Mouse (Mus musculus) gastrocnemius, postnatal 4 days (tissue): Measurements from ENCODE around the gene Robo2. TPM values are rescaled to one million over a fixed set of nuclear protein-coding genes. Genes with fewer than 3 reads are reported as not detected.
"Not testable (repeated sequence)": the region's sequence is repeated elsewhere in the genome, so short reads cannot be mapped to it uniquely, and the experiment has no call there.

Experiments
- DNase-seq, 2 experiments: peaks; one replicate each; pipeline ENCODE4 v3.0.0; 2021 to 2022; ENCODE audit warnings: low spot score in 2 of 2, mixed read lengths in 2 of 2
- total RNA-seq, 2 experiments: library from RNA; stranded (reverse); gene quantifications; 2 replicates each; pipeline ENCODE4 v1.2.3; 2021

Robo2 gene
- total RNA-seq, 2 experiments from 2014 or later = 15.6 to 15.7 TPM

- DNase-seq = no peak
Observed at GRCm38 (mm10) chr16:74089951-74090350, 321.7 kb downstream of the Robo2 start.

GRCm38 (mm10) chr16:74084188-74084587 lies 327.4 kb downstream of the Robo2 start:
- no peak for DNase-seq

- no peak for DNase-seq
Observed at GRCm38 (mm10) chr16:74072671-74073070, 339.0 kb downstream of the Robo2 start.

GRCm38 (mm10) chr16:74070628-74071027 lies 341.0 kb downstream of the Robo2 start:
- DNase-seq = no peak

- no peak for DNase-seq
Observed at GRCm38 (mm10) chr16:74065958-74066357, 345.7 kb downstream of the Robo2 start.

- no peak for DNase-seq
Observed at GRCm38 (mm10) chr16:74061951-74062350, 349.7 kb downstream of the Robo2 start.

GRCm38 (mm10) chr16:74061479-74061878 lies 350.1 kb downstream of the Robo2 start:
- DNase-seq = no peak

- no peak for DNase-seq
Observed at GRCm38 (mm10) chr16:74056886-74057285, 354.7 kb downstream of the Robo2 start.

GRCm38 (mm10) chr16:74056210-74056609 lies 355.4 kb downstream of the Robo2 start:
- DNase-seq = no peak

- peak; percentile 22 to 65 for DNase-seq
Observed at GRCm38 (mm10) chr16:74055061-74055751, 356.4 kb downstream of the Robo2 start.

- DNase-seq = no peak
Observed at GRCm38 (mm10) chr16:74049467-74049866, 362.2 kb downstream of the Robo2 start.

- no peak for DNase-seq
Observed at GRCm38 (mm10) chr16:74048980-74049379, 362.6 kb downstream of the Robo2 start.

- no peak for DNase-seq
Observed at GRCm38 (mm10) chr16:74047232-74047631, 364.4 kb downstream of the Robo2 start.

GRCm38 (mm10) chr16:74040797-74041196 lies 370.8 kb downstream of the Robo2 start:
- not testable (repeated sequence) for DNase-seq

- DNase-seq = no peak
Observed at GRCm38 (mm10) chr16:74027822-74028221, 383.8 kb downstream of the Robo2 start.

GRCm38 (mm10) chr16:74022281-74022978 lies 389.2 kb downstream of the Robo2 start:
- DNase-seq = no peak

GRCm38 (mm10) chr16:74005767-74006166 lies 405.9 kb downstream of the Robo2 start:
- no peak for DNase-seq

- DNase-seq = no peak
Observed at GRCm38 (mm10) chr16:74001331-74001730, 410.3 kb downstream of the Robo2 start.

GRCm38 (mm10) chr16:73991212-73991611 lies 420.4 kb downstream of the Robo2 start:
- no peak for DNase-seq

GRCm38 (mm10) chr16:73969573-73969972 lies 442.1 kb downstream of the Robo2 start:
- no peak for DNase-seq

GRCm38 (mm10) chr16:73964366-73964926 lies 447.2 kb downstream of the Robo2 start:
- DNase-seq = no peak

GRCm38 (mm10) chr16:73959479-73959970 lies 452.1 kb downstream of the Robo2 start:
- no peak for DNase-seq
